Mouse (Mus musculus) intestine, embryonic 14.5 days (tissue): ENCODE measurements at regions not wholly inside any gene's neighbourhood (a gene's known extent, or its start where the extent isn't known, plus 50 kb on each side); places are given as distances from the start of the nearest gene placed in this dataset.

Experiments used
- ATAC-seq: fragments of 200-750 bp; cut with Nextera tagmentation; replicated peaks from 2 replicates; pipeline ENCODE4 v1.8.0; 2017; ENCODE audit warnings: low read depth, moderate number of reproducible peaks, moderate TSS enrichment, moderate library complexity; ENCODE audit not compliant: low FRiP score, low TSS enrichment
- DNase-seq: peaks from one replicate; pipeline ENCODE4 v3.0.0-alpha.2; 2018; ENCODE audit warnings: low spot score
- H3K27ac ChIP-seq: fragments of 300-500 bp; sonication (generic); 2 replicates; pipeline ENCODE4 v1.5.1; 2014; ENCODE audit warnings: low read depth, mild to moderate bottlenecking, control low read depth
- H3K27me3 ChIP-seq: fragments of 300-500 bp; sonication (generic); replicated peaks from 2 replicates; pipeline ENCODE4 v1.6.1; 2014; ENCODE audit warnings: low read length, control low read depth; ENCODE audit not compliant: control insufficient read depth, insufficient read depth
- H3K36me3 ChIP-seq: fragments of 300-500 bp; sonication (generic); 2 replicates; pipeline ENCODE4 v1.6.1; 2014; ENCODE audit warnings: low read length, control low read depth; ENCODE audit not compliant: control insufficient read depth, insufficient read depth
- H3K4me1 ChIP-seq: fragments of 300-500 bp; sonication (generic); replicated peaks from 2 replicates; pipeline ENCODE4 v1.6.1; 2014; ENCODE audit warnings: low read length, control low read depth, mixed read lengths; ENCODE audit not compliant: control insufficient read depth, insufficient read depth
- H3K4me2 ChIP-seq: fragments of 300-500 bp; sonication (generic); 2 replicates; pipeline ENCODE4 v1.6.1; 2014; ENCODE audit warnings: low read length
- H3K4me3 ChIP-seq: fragments of 300-500 bp; sonication (generic); 2 replicates; pipeline ENCODE4 v1.5.1; 2014; ENCODE audit warnings: low read depth, low read length, control low read depth, mixed read lengths
- H3K9ac ChIP-seq: fragments of 300-500 bp; sonication (generic); 2 replicates; pipeline ENCODE4 v1.6.1; 2014; ENCODE audit warnings: mild to moderate bottlenecking, low read length
- H3K9me3 ChIP-seq: fragments of 300-500 bp; sonication (generic); 2 replicates; pipeline ENCODE4 v1.6.1; 2016; ENCODE audit warnings: low read length, control low read depth; ENCODE audit not compliant: control insufficient read depth
- WGBS: fragments of 180-500 bp; shearing (Covaris S2); extraction: QIAGEN DNeasy Blood & Tissue Kit; methylation state at CpG from one replicate; pipeline ENCODE4 v1.1.7; 2014; 5-methylcytosine and 5-hydroxymethylcytosine counted together

GRCm38 (mm10) chr9:117709677-117710076 is 80.0 kb upstream of the Rbms3 start:
- 77% methylated on average over 13 of the region's 13 CpGs for WGBS
- H3K36me3 ChIP-seq, result no peaks in the 10 kb centered on the region
- H3K27ac ChIP-seq, result no peak overlapping the region
- H3K27me3 ChIP-seq, result no peaks in the 10 kb centered on the region
- H3K4me2 ChIP-seq, result no peak overlapping the region
- H3K9me3 ChIP-seq, result no peaks in the 10 kb centered on the region
- H3K4me3 ChIP-seq, result no peak overlapping the region
- DNase-seq, result no peak
- no peak overlapping the region for H3K9ac ChIP-seq
- no peaks in the 10 kb centered on the region for H3K4me1 ChIP-seq
- no peak for ATAC-seq

- ATAC-seq (no peak), DNase-seq (no peak)
- Histone ChIP-seq H3K36me3 (no peaks in the 10 kb centered on the region), H3K4me3 (no peak overlapping the region), H3K4me1 (no peaks in the 10 kb centered on the region), H3K27me3 (no peaks in the 10 kb centered on the region), H3K9ac (no peak overlapping the region), H3K27ac (no peak overlapping the region), H3K4me2 (no peak overlapping the region), H3K9me3 (no peaks in the 10 kb centered on the region)
- WGBS, result 90% methylated on average over 8 of the region's 8 CpGs
These were observed 63.3 kb upstream of the Rbms3 start for GRCm38 (mm10) chr9:117693001-117693400.

GRCm38 (mm10) chr9:117692486-117692885 is 62.8 kb upstream of the Rbms3 start:
- Histone ChIP-seq H3K9ac (no peak overlapping the region), H3K27me3 (no peaks in the 10 kb centered on the region), H3K4me2 (no peak overlapping the region), H3K36me3 (no peaks in the 10 kb centered on the region), H3K27ac (no peak overlapping the region), H3K4me3 (no peak overlapping the region), H3K4me1 (no peaks in the 10 kb centered on the region), H3K9me3 (no peaks in the 10 kb centered on the region)
- ATAC-seq (no peak), DNase-seq (no peak)
- WGBS, result 85% methylated on average over 9 of the region's 9 CpGs

GRCm38 (mm10) chr9:117689946-117690345 is 60.2 kb upstream of the Rbms3 start:
- no peak overlapping the region for H3K4me3 ChIP-seq
- DNase-seq (no peak), ATAC-seq (no peak)
- no peaks in the 10 kb centered on the region for H3K36me3 ChIP-seq
- H3K9ac ChIP-seq, result no peak overlapping the region
- no peak overlapping the region for H3K27ac ChIP-seq
- 70% methylated on average over 4 of the region's 4 CpGs for WGBS
- no peaks in the 10 kb centered on the region for H3K4me1 ChIP-seq
- no peaks in the 10 kb centered on the region for H3K27me3 ChIP-seq
- no peaks in the 10 kb centered on the region for H3K9me3 ChIP-seq
- H3K4me2 ChIP-seq, result no peak overlapping the region
